ENCODE assay signal across 13 mouse cellular contexts in genomic region chr6:140897111-140897510, GRCm38 (mm10).
DNase-seq lines count a peak whose midpoint lies in the region; ATAC-seq and TF ChIP-seq lines count a peak whose summit lies in the region.
"Had no signal": no experiment of that assay in that cellular context is flagged by ENCODE, and none has a peak within 500 bp of the region (broad histone marks: within the 10 kb centered on the region; RNA-seq: fewer than 3 reads in every experiment).

No protein-coding gene starts in this region.

- no peak overlapping the region for H3K4me2 ChIP-seq in kidney, postnatal 0 days (ENCODE audit: low read length)

- peak; percentile 23 to 34 for DNase-seq in cerebellum, postnatal 10 days
- DNase-seq in cerebellum, postnatal 36 days, result no peak
- peak; percentile 42 for DNase-seq in kidney, postnatal 0 days (ENCODE audit: low spot score)
- no peak for DNase-seq in kidney, adult 2 months
- DNase-seq in brain, adult 2 months (ENCODE audit: low read depth, low spot score), result peak; percentile 13
- DNase-seq in lung, postnatal 25 days (ENCODE audit: low spot score), result peak; percentile 1
- DNase-seq in layer of hippocampus, postnatal 25 days (ENCODE audit: extremely low spot score in 1 of 2, low spot score in 1 of 2), result no peak
- DNase-seq in frontal cortex, adult 2 months (ENCODE audit: extremely low spot score in 1 of 2, low spot score in 1 of 2), result no peak
- DNase-seq: adrenal gland, adult 8-10 months; gastrocnemius, postnatal 10 days; kidney, adult 9 months had no signal

- TF ChIP-seq POLR2A in kidney, adult 2 months (IDR thresholded peaks at IDR 0.05; ENCODE audit: low read depth, low read length), result no peak

- no peak overlapping the region for H3K27ac ChIP-seq in kidney, postnatal 0 days
- H3K27ac ChIP-seq in kidney, adult 2 months (ENCODE audit: insufficient read depth, low read depth, low read length), result no peak overlapping the region
- H3K27ac ChIP-seq: left cerebral cortex, adult 2 months had no signal

- no peak overlapping the region for H3K9ac ChIP-seq in kidney, postnatal 0 days (ENCODE audit: low read depth, low read length)

- WGBS in kidney, postnatal 0 days, result 32% methylated on average over 8 of the region's 8 CpGs
- WGBS in kidney, adult 2 months, result 41% methylated on average over 8 of the region's 8 CpGs

- no peak for ATAC-seq in kidney, postnatal 0 days (replicated peaks; ENCODE audit: low FRiP score, low read depth)

- no peak overlapping the region for H3K4me3 ChIP-seq in kidney, postnatal 0 days (replicated peaks; ENCODE audit: low read depth, low read length)
- H3K4me3 ChIP-seq in kidney, adult 2 months (ENCODE audit: insufficient read depth, low read depth, low read length), result no peak overlapping the region
- H3K4me3 ChIP-seq: erythroblast, embryonic 14.5 days; left cerebral cortex, adult 2 months had no signal

- H3K4me1 ChIP-seq in kidney, postnatal 0 days (replicated peaks; ENCODE audit: insufficient read depth, low read length), result no peaks in the 10 kb centered on the region
- H3K4me1 ChIP-seq in kidney, adult 2 months (ENCODE audit: control insufficient read depth, insufficient read depth, low read length), result no peaks in the 10 kb centered on the region

- TF ChIP-seq CTCF in kidney, postnatal 0 days (IDR thresholded peaks at IDR 0.05; ENCODE audit: low read depth), result no peak
- no peak for TF ChIP-seq CTCF in kidney, adult 2 months (conservative IDR thresholded peaks at IDR 0.05; ENCODE audit: insufficient read depth, insufficient read length, low read depth, low read length)

- H3K9me3 ChIP-seq in kidney, postnatal 0 days (replicated peaks; ENCODE audit: low read length), result no peaks in the 10 kb centered on the region

- no peaks in the 10 kb centered on the region for H3K36me3 ChIP-seq in kidney, postnatal 0 days (ENCODE audit: insufficient read depth, low read length)
- no peaks in the 10 kb centered on the region for H3K36me3 ChIP-seq in kidney, adult 2 months (ENCODE audit: control insufficient read depth, insufficient read depth, low read length)

- no peaks in the 10 kb centered on the region for H3K27me3 ChIP-seq in kidney, postnatal 0 days (ENCODE audit: insufficient read depth, low read length)
- H3K27me3 ChIP-seq in kidney, adult 2 months (replicated peaks; ENCODE audit: control insufficient read depth, insufficient read depth, low read length), result no peaks in the 10 kb centered on the region; the same call in 1 of the 2 replicates

Comparison
In these comparisons a context has a peak if more than half of its experiments do, and no peak if none do; other contexts are left out.
1. DNase-seq: peak in cerebellum, postnatal 10 days (2 of 2), kidney, postnatal 0 days (single experiment), brain, adult 2 months (single experiment) and lung, postnatal 25 days (single experiment); none in cerebellum, postnatal 36 days (0 of 2), kidney, adult 2 months (single experiment), layer of hippocampus, postnatal 25 days (0 of 2) and frontal cortex, adult 2 months (0 of 2).